Mouse (Mus musculus) hindbrain, embryonic 12.5 days (tissue): Measurements from ENCODE around the gene Fam166a. TPM values are rescaled to one million over a fixed set of nuclear protein-coding genes. Genes with fewer than 3 reads are reported as not detected.

Experiments
- ATAC-seq: fragments of 200-750 bp; cut with Nextera tagmentation; 2 replicates; pipeline ENCODE4 v1.8.0; 2017; ENCODE audit warnings: moderate TSS enrichment; ENCODE audit not compliant: low FRiP score
- H3K27ac ChIP-seq: fragments of 300-500 bp; sonication (generic); 2 replicates; pipeline ENCODE4 v1.5.1; 2016; ENCODE audit warnings: mild to moderate bottlenecking
- H3K27me3 ChIP-seq: fragments of 300-500 bp; sonication (generic); 2 replicates; pipeline ENCODE4 v1.6.1; 2016; ENCODE audit warnings: mild to moderate bottlenecking
- H3K36me3 ChIP-seq: fragments of 300-500 bp; sonication (generic); 2 replicates; pipeline ENCODE4 v1.6.1; 2016; ENCODE audit warnings: mild to moderate bottlenecking
- H3K4me1 ChIP-seq: fragments of 300-500 bp; sonication (generic); 2 replicates; pipeline ENCODE4 v1.6.1; 2016
- H3K4me2 ChIP-seq: fragments of 300-500 bp; sonication (generic); replicated peaks from 2 replicates; pipeline ENCODE4 v1.6.1; 2016; ENCODE audit warnings: mild to moderate bottlenecking
- H3K4me3 ChIP-seq: fragments of 300-500 bp; sonication (generic); 2 replicates; pipeline ENCODE4 v1.5.1; 2016; ENCODE audit warnings: mild to moderate bottlenecking
- H3K9ac ChIP-seq: fragments of 300-500 bp; sonication (generic); 2 replicates; pipeline ENCODE4 v1.6.1; 2016; ENCODE audit warnings: mild to moderate bottlenecking, moderate library complexity
- H3K9me3 ChIP-seq: fragments of 300-500 bp; sonication (generic); replicated peaks from 2 replicates; pipeline ENCODE4 v1.6.1; 2016; ENCODE audit warnings: mild to moderate bottlenecking
- WGBS: fragments of 180-500 bp; shearing (Covaris S2); methylation state at CpG from one replicate; pipeline ENCODE4 v1.1.7; 2016; 5-methylcytosine and 5-hydroxymethylcytosine counted together
- polyA plus RNA-seq: library from polyadenylated mRNA; unstranded; fragments of >200 nt; fragmentation: Nextera tagmentation; extraction: Ambion mirVana; gene quantifications from 2 replicates; pipeline ENCODE4 v1.2.1, GENCODE M21; 2016

Gene Fam166a
- polyA plus RNA-seq, 1 experiment from 2014 or later, result 0.19 TPM

DNA sequence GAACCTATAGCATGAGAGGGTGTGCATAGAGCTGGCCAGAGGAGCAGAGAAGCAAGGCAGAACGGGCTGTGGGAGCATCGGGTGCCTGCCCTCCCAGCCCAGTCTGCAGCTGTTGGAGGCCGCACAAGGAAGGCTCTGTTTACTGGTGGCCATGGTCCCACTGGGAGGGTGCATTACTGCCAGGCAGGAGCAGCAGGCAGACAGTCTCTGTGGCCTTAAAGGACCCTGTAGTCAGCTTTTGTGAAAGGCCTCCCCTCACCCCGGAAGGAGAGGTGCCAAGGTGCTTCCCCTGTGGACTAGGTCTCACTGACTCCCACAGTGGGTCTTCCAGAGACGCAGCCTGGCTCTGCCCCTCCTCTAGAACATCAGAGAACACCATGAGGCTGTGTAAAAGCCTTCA is 8.3 kb downstream of the Fam166a start:
- peaks cover 1% of the 10 kb centered on the region for H3K36me3 ChIP-seq
- peaks cover 20% of the 10 kb centered on the region for H3K4me1 ChIP-seq
- H3K9me3 ChIP-seq, result no peaks in the 10 kb centered on the region
- no peak overlapping the region for H3K9ac ChIP-seq
- H3K4me2 ChIP-seq, result no peak overlapping the region
- WGBS, result 88% methylated on average over 5 of the region's 5 CpGs
- no peak for ATAC-seq
- peaks cover 8% of the 10 kb centered on the region for H3K27me3 ChIP-seq
- H3K4me3 ChIP-seq, result no peak overlapping the region
- H3K27ac ChIP-seq, result no peak overlapping the region

GRCm38 (mm10) chr2:25227406-25227805 is 8.9 kb downstream of the Fam166a start:
- 87% methylated on average over 4 of the region's 4 CpGs for WGBS
- no peaks in the 10 kb centered on the region for H3K9me3 ChIP-seq
- H3K27ac ChIP-seq, result no peak overlapping the region
- no peak overlapping the region for H3K9ac ChIP-seq
- H3K36me3 ChIP-seq, result no peaks in the 10 kb centered on the region
- ATAC-seq, result no peak
- peaks cover 10% of the 10 kb centered on the region for H3K27me3 ChIP-seq
- H3K4me2 ChIP-seq, result no peak overlapping the region
- H3K4me1 ChIP-seq, result peaks cover 20% of the 10 kb centered on the region
- no peak overlapping the region for H3K4me3 ChIP-seq

DNA sequence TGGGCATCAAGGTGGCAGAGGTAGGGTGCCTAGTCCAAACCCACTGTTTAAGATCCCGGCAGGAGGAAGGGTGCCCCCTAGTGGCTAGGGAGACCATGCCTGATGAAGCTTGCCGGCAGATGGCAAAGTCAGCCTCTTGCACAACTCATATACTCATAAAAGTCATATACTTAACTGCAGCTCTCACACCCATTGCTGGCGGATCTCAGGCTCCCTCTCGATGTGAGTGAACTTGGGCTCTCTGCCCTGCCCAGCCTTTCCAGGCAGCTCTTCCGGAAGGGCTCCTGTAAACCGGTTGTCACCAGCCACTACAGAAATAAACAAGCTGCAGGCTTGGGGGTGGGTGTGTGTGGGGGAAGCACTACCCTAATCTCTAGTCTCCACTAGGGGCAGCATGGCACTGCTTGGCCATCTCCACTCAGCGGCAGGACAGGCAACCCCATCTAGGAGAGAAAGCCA is 9.9 kb downstream of the Fam166a start:
- Histone ChIP-seq H3K9ac (peak overlapping the region; percentile 8; the same call in 1 of the 2 replicates), H3K27ac (peak overlapping the region; percentile 31; the same call in 1 of the 2 replicates)
- 2% methylated on average over 7 of the region's 7 CpGs for WGBS

DNA sequence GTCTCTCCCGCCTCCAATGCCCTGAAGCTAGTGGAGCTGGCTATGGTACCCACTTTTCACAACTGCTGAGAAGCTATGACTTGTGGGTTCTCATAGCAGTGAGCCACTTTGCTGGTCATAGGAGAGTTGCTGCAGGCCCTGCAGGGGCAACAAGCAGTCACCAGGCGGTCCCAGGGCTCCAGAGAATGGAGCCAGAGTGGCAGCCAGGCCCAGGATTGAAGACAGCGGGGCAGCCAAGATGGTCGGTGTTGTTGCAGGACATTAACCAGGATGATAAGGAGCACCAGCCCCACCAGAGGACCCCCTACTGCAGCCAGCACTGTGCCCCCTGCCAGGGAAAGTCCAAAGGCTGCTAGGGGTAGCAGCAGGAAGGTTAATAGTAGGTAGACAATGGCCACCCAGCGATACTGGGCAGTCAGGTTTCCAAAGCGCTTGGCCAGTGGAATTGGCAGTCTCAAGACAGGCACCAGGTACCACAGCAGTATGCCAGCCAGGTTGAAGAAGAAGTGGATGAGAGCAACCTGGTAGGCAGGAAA is 10.5 kb downstream of the Fam166a start:
- Histone ChIP-seq H3K4me1 (peaks cover 12% of the 10 kb centered on the region), H3K4me2 (peak overlapping the region; percentile 34; the same call in 1 of the 2 replicates), H3K9me3 (no peaks in the 10 kb centered on the region), H3K27me3 (peaks cover 13% of the 10 kb centered on the region), H3K9ac (peak overlapping the region; percentile 8; the same call in 1 of the 2 replicates), H3K36me3 (no peaks in the 10 kb centered on the region), H3K4me3 (no peak overlapping the region), H3K27ac (0 out of 2 replicates have a peak overlapping the region, but pooled peaks have one; percentile 31)
- 74% methylated on average over 6 of the region's 6 CpGs for WGBS
- ATAC-seq, result no peak

More for the DNA sequence above, 9.9 kb downstream of the Fam166a start:
- no peak for ATAC-seq
- Histone ChIP-seq H3K9me3 (no peaks in the 10 kb centered on the region), H3K4me3 (0 out of 2 replicates have a peak overlapping the region, but pooled peaks have one; percentile 6), H3K4me1 (peaks cover 16% of the 10 kb centered on the region), H3K36me3 (no peaks in the 10 kb centered on the region), H3K4me2 (peak overlapping the region; percentile 34), H3K27me3 (peaks cover 10% of the 10 kb centered on the region)

DNA sequence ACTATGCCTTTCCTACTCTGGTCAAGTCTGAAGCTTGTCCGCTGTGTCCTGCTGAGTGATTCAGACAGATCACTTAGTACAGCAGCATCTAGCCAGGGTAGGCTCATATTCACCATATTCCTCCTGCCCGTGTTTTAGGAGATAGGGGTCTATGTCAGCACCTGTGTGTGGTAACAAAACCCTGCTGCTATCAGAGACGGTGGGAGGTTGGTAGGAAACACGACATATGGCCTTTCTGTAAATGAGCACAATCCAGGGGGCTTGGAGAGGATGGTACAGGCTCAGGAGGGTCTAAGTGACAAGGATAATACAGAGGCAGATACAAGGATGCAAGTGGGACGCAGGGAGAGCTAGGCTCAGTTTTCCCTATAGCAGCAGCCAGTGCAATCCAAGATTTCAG is 11.0 kb downstream of the Fam166a start:
- Histone ChIP-seq H3K27me3 (peaks cover 18% of the 10 kb centered on the region), H3K4me3 (no peak overlapping the region), H3K4me2 (no peak overlapping the region), H3K9me3 (no peaks in the 10 kb centered on the region), H3K36me3 (no peaks in the 10 kb centered on the region), H3K4me1 (peaks cover 12% of the 10 kb centered on the region), H3K9ac (no peak overlapping the region), H3K27ac (no peak overlapping the region)
- WGBS, result 85% methylated on average over 5 of the region's 5 CpGs
- ATAC-seq, result no peak

DNA sequence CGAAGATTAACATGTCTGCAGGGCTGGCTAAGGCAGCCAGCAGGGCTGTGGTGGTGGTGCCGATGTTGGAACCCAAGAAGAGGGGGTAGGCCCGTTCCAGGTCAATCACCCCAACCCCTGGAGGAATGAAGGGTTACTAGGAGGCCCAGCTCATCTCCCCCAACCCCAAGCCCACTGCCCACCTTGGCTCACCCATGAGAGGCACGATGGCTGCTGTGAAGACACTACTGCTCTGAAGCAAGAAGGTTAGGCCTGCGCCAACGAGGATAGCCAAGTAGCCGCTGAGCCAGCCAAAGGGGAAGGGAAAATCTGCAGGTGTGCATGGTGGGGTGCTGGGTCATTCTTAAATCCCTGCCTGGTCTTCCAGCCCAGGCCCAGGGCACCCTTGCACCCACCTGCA is 12.0 kb downstream of the Fam166a start:
- WGBS, result 87% methylated on average over 7 of the region's 7 CpGs
- Histone ChIP-seq H3K27me3 (peaks cover 18% of the 10 kb centered on the region), H3K27ac (no peak overlapping the region), H3K4me1 (peaks cover 10% of the 10 kb centered on the region), H3K4me3 (no peak overlapping the region), H3K4me2 (no peak overlapping the region), H3K9ac (no peak overlapping the region), H3K9me3 (no peaks in the 10 kb centered on the region), H3K36me3 (no peaks in the 10 kb centered on the region)
- ATAC-seq, result no peak

- Histone ChIP-seq H3K9me3 (no peaks in the 10 kb centered on the region), H3K36me3 (no peaks in the 10 kb centered on the region), H3K27ac (no peak overlapping the region), H3K4me1 (peaks cover 7% of the 10 kb centered on the region), H3K4me3 (no peak overlapping the region), H3K9ac (no peak overlapping the region), H3K4me2 (no peak overlapping the region), H3K27me3 (peaks cover 19% of the 10 kb centered on the region)
- no peak for ATAC-seq
- 60% methylated on average over 12 of the region's 12 CpGs for WGBS
Measured at GRCm38 (mm10) chr2:25231038-25231437, 12.5 kb downstream of the Fam166a start.

DNA sequence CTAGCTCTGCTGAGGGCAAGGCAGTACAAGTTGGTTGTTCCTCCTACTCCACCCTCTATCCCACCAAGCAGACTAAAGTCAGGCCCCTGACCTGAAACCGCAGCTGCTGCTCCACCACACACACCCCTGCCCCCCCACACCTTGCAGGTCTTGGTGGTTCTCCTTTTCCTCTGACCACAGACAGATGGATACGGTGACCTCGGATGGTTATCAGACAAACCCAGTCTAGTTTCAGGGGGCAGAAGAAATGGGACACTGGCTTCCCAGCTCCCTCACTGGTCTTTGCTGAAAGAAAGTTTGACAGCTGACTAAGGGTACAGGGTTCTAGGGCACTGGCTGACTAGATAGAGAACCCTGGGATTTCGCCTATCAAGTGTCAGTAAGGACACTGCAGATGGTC is 14.9 kb downstream of the Fam166a start:
- no peaks in the 10 kb centered on the region for H3K36me3 ChIP-seq
- no peak overlapping the region for H3K9ac ChIP-seq
- peaks cover 23% of the 10 kb centered on the region for H3K27me3 ChIP-seq
- no peak overlapping the region for H3K4me3 ChIP-seq
- 85% methylated on average over 4 of the region's 4 CpGs for WGBS
- no peak for ATAC-seq
- no peaks in the 10 kb centered on the region for H3K9me3 ChIP-seq
- H3K4me2 ChIP-seq, result no peak overlapping the region
- H3K27ac ChIP-seq, result no peak overlapping the region
- H3K4me1 ChIP-seq, result peaks cover 6% of the 10 kb centered on the region

GRCm38 (mm10) chr2:25234050-25234449 is 15.5 kb downstream of the Fam166a start, which contains the start of gene Slc34a3:
Gene Slc34a3, minus strand, starts transcription at chr2:25234364.
- H3K4me3 ChIP-seq, result no peak within 1 kb of the TSS
- ATAC-seq, result no peak
- no peaks in the 10 kb centered on the region for H3K36me3 ChIP-seq
- no peak within 1 kb of the TSS for H3K4me2 ChIP-seq
- 87% methylated on average over 3 of the region's 3 CpGs for WGBS
- no peaks in the 10 kb centered on the region for H3K4me1 ChIP-seq
- H3K9ac ChIP-seq, result no peak within 1 kb of the TSS
- peaks cover 25% of the 10 kb centered on the region for H3K27me3 ChIP-seq
- no peaks in the 10 kb centered on the region for H3K9me3 ChIP-seq
- no peak within 1 kb of the TSS for H3K27ac ChIP-seq

DNA sequence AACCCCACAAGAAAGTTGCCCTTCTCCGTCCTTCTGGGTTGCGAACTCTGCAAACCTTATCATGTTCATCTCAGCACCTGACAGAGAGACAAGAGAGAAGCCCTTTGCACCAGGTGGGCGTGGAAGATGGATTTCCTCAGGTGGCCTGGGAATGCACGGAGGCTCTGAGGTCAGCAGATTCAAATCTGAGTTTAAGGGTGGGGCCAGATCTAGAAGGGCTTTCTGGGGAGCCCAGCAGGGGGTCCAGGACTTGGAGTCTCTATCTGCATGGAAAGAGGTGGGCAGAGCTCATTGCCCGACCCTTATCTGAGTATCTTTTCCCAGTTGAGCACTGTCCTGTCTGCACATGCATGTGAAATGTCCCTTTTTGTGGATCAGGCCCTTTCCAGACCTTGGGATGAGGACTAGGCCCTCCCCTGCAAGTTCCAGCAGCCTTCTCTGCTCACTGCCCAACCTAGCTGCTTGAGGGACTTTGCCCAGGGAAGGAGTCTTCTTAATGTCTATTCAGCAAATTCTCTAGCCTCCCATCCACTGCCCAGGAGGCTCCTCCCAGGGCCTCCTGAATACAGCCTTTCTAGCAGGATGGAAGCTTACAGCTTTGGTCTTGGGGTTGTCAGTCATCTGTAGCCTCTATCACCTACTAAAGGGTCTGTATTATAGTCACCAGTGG is 16.1 kb downstream of the Fam166a start:
- 69% methylated on average over 5 of the region's 5 CpGs for WGBS
- Histone ChIP-seq H3K9me3 (no peaks in the 10 kb centered on the region), H3K4me2 (no peak overlapping the region), H3K9ac (no peak overlapping the region), H3K36me3 (no peaks in the 10 kb centered on the region), H3K27me3 (peaks cover 24% of the 10 kb centered on the region), H3K4me1 (no peaks in the 10 kb centered on the region), H3K4me3 (no peak overlapping the region), H3K27ac (no peak overlapping the region)
- ATAC-seq, result no peak

DNA sequence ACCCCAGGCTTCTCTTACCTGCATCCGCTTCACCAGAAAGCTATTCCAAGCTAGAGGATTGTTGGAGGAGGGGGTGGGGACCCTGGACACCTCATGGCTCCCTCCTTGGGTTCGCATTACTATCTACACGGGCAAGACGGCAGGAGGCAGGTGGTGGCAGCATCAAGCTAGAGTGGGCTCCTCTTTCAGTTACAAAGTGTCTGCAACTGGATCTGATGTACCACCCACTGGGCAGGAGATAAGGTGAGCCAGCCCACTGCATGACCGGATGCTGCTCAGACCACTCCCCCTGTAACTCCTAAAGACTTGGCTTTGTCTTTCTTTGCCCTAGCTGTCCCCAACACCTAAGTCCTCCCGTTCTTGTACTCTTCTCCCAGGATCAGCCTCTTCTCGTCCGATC is 18.1 kb downstream of the Fam166a start, which contains the start of gene Rnf224:
TSS of gene Rnf224 (minus strand) at position 174 of the 400 bp plus-strand sequence.
- Histone ChIP-seq H3K4me1 (peaks cover 10% of the 10 kb centered on the region), H3K9ac (no peak within 1 kb of the TSS), H3K4me2 (no peak within 1 kb of the TSS), H3K27ac (no peak within 1 kb of the TSS), H3K9me3 (no peaks in the 10 kb centered on the region), H3K36me3 (no peaks in the 10 kb centered on the region), H3K27me3 (peaks cover 25% of the 10 kb centered on the region), H3K4me3 (no peak within 1 kb of the TSS)
- no peak for ATAC-seq
- 33% methylated on average over 8 of the region's 8 CpGs for WGBS

DNA sequence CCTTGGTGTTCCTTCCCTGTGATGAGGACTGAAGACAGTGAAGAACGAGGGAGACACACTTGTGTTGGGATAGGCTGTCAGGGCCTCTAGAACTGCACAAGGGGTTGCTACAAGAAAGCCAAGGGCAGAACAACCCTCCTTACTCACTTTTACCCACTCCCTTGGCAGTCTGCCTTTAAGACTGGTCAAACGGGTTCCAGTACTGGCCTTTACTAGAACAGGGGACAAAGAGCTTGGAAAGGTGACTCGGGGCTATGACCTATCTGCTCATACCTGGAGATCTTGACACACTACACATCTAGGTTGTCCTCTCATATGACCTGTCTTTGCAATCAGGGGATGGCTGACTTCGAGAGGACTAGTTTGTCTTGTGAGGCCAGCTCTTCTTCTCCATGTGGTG is 19.0 kb downstream of the Fam166a start:
- ATAC-seq, result no peak
- Histone ChIP-seq H3K4me2 (no peak overlapping the region), H3K27me3 (peaks cover 25% of the 10 kb centered on the region), H3K27ac (no peak overlapping the region), H3K4me3 (no peak overlapping the region), H3K4me1 (peaks cover 16% of the 10 kb centered on the region), H3K36me3 (no peaks in the 10 kb centered on the region), H3K9ac (no peak overlapping the region), H3K9me3 (no peaks in the 10 kb centered on the region)
- 65% methylated on average over 4 of the region's 4 CpGs for whole genome bisulfite sequencing

- Histone ChIP-seq H3K4me3 (no peak overlapping the region), H3K27me3 (peaks cover 30% of the 10 kb centered on the region), H3K36me3 (no peaks in the 10 kb centered on the region), H3K9me3 (no peaks in the 10 kb centered on the region), H3K9ac (no peak overlapping the region), H3K27ac (no peak overlapping the region), H3K4me1 (peaks cover 22% of the 10 kb centered on the region), H3K4me2 (no peak overlapping the region)
- no peak for ATAC-seq
Measured at GRCm38 (mm10) chr2:25238106-25238505, 19.6 kb downstream of the Fam166a start.
